Comparison of ENCODE assay signal across 51 mouse cellular contexts in genomic region chr2:165081257-165081656, GRCm38 (mm10). TPM values are rescaled to one million over a fixed set of nuclear protein-coding genes. Genes with fewer than 3 reads are reported as not detected.
"Had no signal": no experiment of that assay in that cellular context is flagged by ENCODE, and none has a peak within 500 bp of the region (broad histone marks: within the 10 kb centered on the region; RNA-seq: fewer than 3 reads in every experiment).

No protein-coding gene starts in this region.

- H3K4me2 ChIP-seq: heart, embryonic 11.5 days; heart, embryonic 12.5 days; heart, embryonic 13.5 days; heart, embryonic 15.5 days; hindbrain, embryonic 12.5 days; hindbrain, embryonic 14.5 days; hindbrain, embryonic 15.5 days; intestine, embryonic 15.5 days; kidney, embryonic 15.5 days had no signal

- H3K9ac ChIP-seq: heart, embryonic 12.5 days; heart, embryonic 13.5 days; heart, embryonic 15.5 days; hindbrain, embryonic 12.5 days; hindbrain, embryonic 14.5 days; hindbrain, embryonic 15.5 days; intestine, embryonic 15.5 days; kidney, embryonic 15.5 days had no signal

- H3K4me1 ChIP-seq: heart, embryonic 12.5 days; heart, embryonic 13.5 days; heart, embryonic 15.5 days; intestine, embryonic 15.5 days had no signal

- ATAC-seq: hindbrain, embryonic 16.5 days; inflammation-experienced regulatory T-cells, adult 6 months; intestine, embryonic 15.5 days; intestine, embryonic 16.5 days; intestine, postnatal 0 days had no signal

- H3K36me3 ChIP-seq: heart, embryonic 10.5 days; heart, embryonic 12.5 days; heart, embryonic 13.5 days; heart, embryonic 15.5 days; hindbrain, embryonic 10.5 days; hindbrain, embryonic 12.5 days; hindbrain, embryonic 15.5 days; intestine, embryonic 15.5 days; kidney, embryonic 15.5 days had no signal

- DNase-seq: heart, adult 18-20 months; heart, adult 2 months; heart, postnatal 10 days; heart, postnatal 14 days; heart, postnatal 36 days; heart, postnatal 4 days; kidney, adult 11 months; kidney, adult 18-20 months; kidney, adult 2 months; kidney, adult 8-10 months; kidney, adult 9 months; kidney, postnatal 10 days; kidney, postnatal 14 days; kidney, postnatal 25 days; kidney, postnatal 36 days; kidney, postnatal 4 days; layer of hippocampus, adult 9-11 months; layer of hippocampus, postnatal 36 days had no signal

- H3K27ac ChIP-seq: heart, adult 2 months; heart, embryonic 10.5 days; heart, embryonic 13.5 days; heart, embryonic 15.5 days; hindbrain, embryonic 10.5 days; hindbrain, embryonic 12.5 days; hindbrain, embryonic 14.5 days; hindbrain, embryonic 15.5 days; intestine, embryonic 15.5 days; kidney, embryonic 15.5 days; kidney, postnatal 0 days; layer of hippocampus, adult 2 months had no signal

- H3K4me3 ChIP-seq: heart, adult 2 months; heart, embryonic 10.5 days; heart, embryonic 12.5 days; heart, embryonic 13.5 days; heart, embryonic 15.5 days; hindbrain, embryonic 10.5 days; hindbrain, embryonic 12.5 days; hindbrain, embryonic 15.5 days; intestine, embryonic 15.5 days; kidney, embryonic 15.5 days; layer of hippocampus, adult 2 months had no signal

- H3K9me3 ChIP-seq: heart, embryonic 10.5 days; heart, embryonic 12.5 days; heart, embryonic 13.5 days; heart, embryonic 15.5 days; hindbrain, embryonic 10.5 days; hindbrain, embryonic 12.5 days; hindbrain, embryonic 15.5 days; intestine, embryonic 15.5 days; kidney, embryonic 15.5 days had no signal

RNA-seq across cellular contexts. Expression of gene 1700025C18Rik, which starts 9.3 kb away (rescaled TPM):
- total RNA-seq: heart, adult 18-20 months; heart, adult 2 months; heart, adult 8-10 months; heart, postnatal 10 days; heart, postnatal 14 days; heart, postnatal 25 days; heart, postnatal 36 days; heart, postnatal 4 days; hematopoietic stem cell, adult 5-6 weeks; layer of hippocampus, adult 18-20 months; layer of hippocampus, adult 2 months; layer of hippocampus, adult 8-10 months; layer of hippocampus, postnatal 10 days; layer of hippocampus, postnatal 14 days; layer of hippocampus, postnatal 25 days; layer of hippocampus, postnatal 36 days had no signal
- polyA plus RNA-seq: heart, adult 2 months; heart, embryonic 10.5 days; heart, embryonic 11.5 days; heart, embryonic 12.5 days; heart, embryonic 13.5 days; heart, embryonic 14.5 days; heart, embryonic 15.5 days; heart, embryonic 16.5 days; heart, postnatal 0 days; hindbrain, embryonic 10.5 days; hindbrain, embryonic 11.5 days; hindbrain, embryonic 12.5 days; hindbrain, embryonic 14.5 days; hindbrain, embryonic 15.5 days; hindbrain, embryonic 16.5 days; inflammation-experienced regulatory T-cells, adult 6 months; intestine, embryonic 14.5 days; intestine, embryonic 15.5 days; intestine, embryonic 16.5 days; intestine, postnatal 0 days; kidney, adult 2 months; kidney, embryonic 14.5 days; kidney, embryonic 15.5 days; kidney, embryonic 16.5 days; kidney, postnatal 0 days; large intestine, adult 2 months had no signal
